Mouse (Mus musculus) embryonic facial prominence, embryonic 10.5 days (tissue): ENCODE data around the gene Ccdc36. TPM values are rescaled to one million over a fixed set of nuclear protein-coding genes. Genes with fewer than 3 reads are reported as not detected.

Experiments used
- DNase-seq: peaks from one replicate; pipeline ENCODE4 v3.0.0-alpha.2; 2017; ENCODE audit warnings: low spot score
- H3K27ac ChIP-seq: fragments of 300-500 bp; sonication (generic); replicated peaks from 2 replicates; pipeline ENCODE4 v1.5.1; 2016; ENCODE audit warnings: mild to moderate bottlenecking
- H3K27me3 ChIP-seq: fragments of 300-500 bp; sonication (generic); replicated peaks from 2 replicates; pipeline ENCODE4 v1.6.1; 2016; ENCODE audit warnings: low read depth, mild to moderate bottlenecking; ENCODE audit not compliant: poor library complexity, severe bottlenecking
- H3K36me3 ChIP-seq: fragments of 300-500 bp; sonication (generic); replicated peaks from 2 replicates; pipeline ENCODE4 v1.6.1; 2016; ENCODE audit warnings: mild to moderate bottlenecking, moderate library complexity
- H3K4me1 ChIP-seq: fragments of 300-500 bp; sonication (generic); 2 replicates; pipeline ENCODE4 v1.6.1; 2016
- H3K4me3 ChIP-seq: fragments of 300-500 bp; sonication (generic); 2 replicates; pipeline ENCODE4 v1.5.1; 2016; ENCODE audit warnings: mild to moderate bottlenecking, moderate library complexity
- H3K9me3 ChIP-seq: fragments of 300-500 bp; sonication (generic); 2 replicates; pipeline ENCODE4 v1.6.1; 2016; ENCODE audit warnings: mild to moderate bottlenecking
- WGBS: fragments of 180-500 bp; shearing (Covaris S2); methylation state at CpG from one replicate; pipeline ENCODE4 v1.1.7; 2016; 5-methylcytosine and 5-hydroxymethylcytosine counted together
- polyA plus RNA-seq: library from polyadenylated mRNA; unstranded; fragments of >200 nt; fragmentation: Nextera tagmentation; extraction: Ambion mirVana; gene quantifications from 2 replicates; pipeline ENCODE4 v1.2.1, GENCODE M21; 2016

The Ccdc36 gene
- polyA plus RNA-seq, 1 experiment from 2014 or later = 1.1 TPM

DNA sequence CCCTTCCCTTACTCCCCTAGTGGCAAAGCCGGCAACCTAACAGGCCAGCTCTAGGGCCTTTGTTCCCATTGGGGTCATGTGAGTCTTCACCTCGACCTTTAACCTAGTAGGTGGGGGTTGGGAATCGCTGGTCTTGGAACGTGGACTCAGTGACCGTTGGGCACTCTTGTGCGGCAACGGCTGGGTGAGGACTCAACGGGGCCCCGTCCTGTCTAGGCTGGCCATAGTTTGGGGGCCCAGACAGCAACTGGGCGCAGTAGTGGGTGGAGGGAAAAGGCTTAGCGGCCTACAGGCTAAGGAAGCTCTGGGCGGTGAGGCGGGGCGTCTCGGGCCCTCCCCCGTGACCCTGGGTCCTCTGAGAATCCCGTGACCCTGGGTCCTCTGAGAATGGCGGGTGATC, 35.6 kb downstream of the Ccdc36 start, which contains the start of gene 1700102P08Rik:
TSS of gene 1700102P08Rik (plus strand) at position 130 of the 400 bp plus-strand sequence.
- Histone ChIP-seq H3K27me3 (no peaks in the 10 kb centered on the region), H3K27ac (no peak within 1 kb of the TSS; the same call in 1 of the 2 replicates), H3K4me1 (peaks cover 3% of the 10 kb centered on the region; the same call in 1 of the 2 replicates), H3K9me3 (no peaks in the 10 kb centered on the region), H3K4me3 (no peak within 1 kb of the TSS), H3K36me3 (peaks cover 67% of the 10 kb centered on the region)
- WGBS = 47% methylated on average over 18 of the region's 18 CpGs
- no peak for DNase-seq

DNA sequence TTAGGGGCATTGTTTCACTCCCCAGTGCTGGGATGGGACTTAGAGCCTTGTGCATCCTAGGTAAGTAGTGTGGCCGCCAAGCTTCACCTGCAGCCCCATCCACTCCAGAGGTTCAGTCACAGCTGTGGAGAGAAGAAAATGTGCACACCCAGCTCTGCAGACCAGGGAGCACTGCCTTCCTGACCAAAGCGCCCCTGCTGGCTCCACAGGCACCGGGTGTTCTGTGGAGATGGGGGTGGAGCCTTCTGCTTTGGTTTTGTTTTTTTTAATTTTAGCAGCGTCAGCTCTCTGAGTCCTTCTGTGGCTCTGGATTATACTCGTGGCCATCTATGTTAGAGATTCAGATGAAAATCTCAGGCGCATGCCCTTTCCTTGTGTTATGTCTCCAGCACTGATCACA, 39.1 kb downstream of the Ccdc36 start:
- Histone ChIP-seq H3K36me3 (peaks cover 97% of the 10 kb centered on the region), H3K27ac (no peak overlapping the region), H3K9me3 (no peaks in the 10 kb centered on the region), H3K4me3 (no peak overlapping the region), H3K4me1 (peaks cover 3% of the 10 kb centered on the region; the same call in 1 of the 2 replicates), H3K27me3 (no peaks in the 10 kb centered on the region)
- no peak for DNase-seq
- 87% methylated on average over 6 of the region's 6 CpGs for WGBS

DNA sequence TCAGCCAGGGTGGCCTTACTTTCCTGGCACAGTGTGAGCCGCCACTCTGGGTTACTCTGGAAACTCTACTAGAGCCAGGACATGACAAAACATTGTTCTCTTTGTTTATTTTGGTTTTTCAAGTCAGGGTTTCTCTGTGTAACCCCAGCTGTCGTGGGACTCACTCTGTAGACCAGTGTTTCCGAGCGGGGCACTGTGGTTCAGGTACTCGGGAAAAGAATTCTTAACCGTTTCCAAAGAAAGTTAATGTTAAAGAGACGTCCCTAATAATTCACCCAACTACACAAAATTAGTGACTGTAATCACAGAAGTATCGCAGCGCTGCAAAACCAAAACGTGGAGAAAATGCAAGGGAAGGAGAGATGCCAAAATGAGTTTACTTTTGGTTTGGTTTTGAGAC, 39.7 kb downstream of the Ccdc36 start:
- H3K36me3 ChIP-seq = peaks cover 97% of the 10 kb centered on the region

DNA sequence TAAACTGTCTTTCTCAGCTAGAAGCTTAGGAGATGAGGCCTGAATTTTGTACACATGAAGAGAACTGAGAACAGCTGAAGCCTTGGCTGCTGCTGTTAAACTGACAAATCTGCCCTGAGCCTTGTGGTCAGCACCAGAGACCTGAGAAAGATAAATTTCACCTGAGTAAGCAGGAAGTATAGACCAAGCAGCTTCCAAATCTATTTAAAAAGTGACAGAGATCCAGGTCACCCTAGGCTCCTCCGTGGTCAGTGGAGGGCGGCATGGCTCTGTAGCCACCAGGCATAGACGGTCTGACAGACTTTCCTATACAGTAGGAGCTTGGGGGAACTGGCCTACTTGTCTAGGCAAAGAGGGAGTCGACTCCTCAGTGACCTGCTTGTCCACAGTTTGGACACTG, 41.5 kb downstream of the Ccdc36 start:
- peaks cover 97% of the 10 kb centered on the region for H3K36me3 ChIP-seq
- no peaks in the 10 kb centered on the region for H3K4me1 ChIP-seq
- no peaks in the 10 kb centered on the region for H3K27me3 ChIP-seq
- no peak overlapping the region for H3K27ac ChIP-seq
- 90% methylated on average over 4 of the region's 4 CpGs for WGBS
- no peaks in the 10 kb centered on the region for H3K9me3 ChIP-seq
- no peak for DNase-seq
- no peak overlapping the region for H3K4me3 ChIP-seq

More for the DNA sequence above, 39.7 kb downstream of the Ccdc36 start:
- Histone ChIP-seq H3K9me3 (no peaks in the 10 kb centered on the region), H3K4me1 (peaks cover 3% of the 10 kb centered on the region; the same call in 1 of the 2 replicates), H3K4me3 (no peak overlapping the region), H3K27ac (no peak overlapping the region), H3K27me3 (no peaks in the 10 kb centered on the region)
- DNase-seq = no peak
- WGBS = 87% methylated on average over 10 of the region's 10 CpGs

DNA sequence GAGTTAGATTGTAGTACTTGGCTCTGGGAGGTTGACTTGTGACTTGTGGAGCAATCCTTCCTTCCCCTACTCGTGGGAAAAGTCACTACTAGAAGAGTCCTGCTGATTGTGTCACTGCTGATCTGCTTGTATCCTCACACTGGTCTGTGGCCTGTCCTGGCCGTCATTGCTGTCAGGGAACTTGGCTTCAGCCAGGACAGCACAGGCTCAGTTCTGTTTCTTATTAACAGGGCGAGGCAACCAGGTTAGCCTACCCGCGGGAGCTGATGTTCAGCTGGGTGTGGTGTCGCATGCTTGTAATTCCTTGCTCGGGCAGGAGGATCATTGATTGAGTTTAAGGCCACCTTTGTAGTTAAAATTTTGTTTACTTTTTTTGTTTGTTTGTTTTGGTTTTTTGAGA, 43.3 kb downstream of the Ccdc36 start:
- Histone ChIP-seq H3K27me3 (no peaks in the 10 kb centered on the region), H3K36me3 (peaks cover 98% of the 10 kb centered on the region), H3K9me3 (no peaks in the 10 kb centered on the region), H3K4me3 (no peak overlapping the region), H3K4me1 (no peaks in the 10 kb centered on the region), H3K27ac (no peak overlapping the region)
- WGBS = 63% methylated on average over 7 of the region's 7 CpGs
- DNase-seq = no peak

DNA sequence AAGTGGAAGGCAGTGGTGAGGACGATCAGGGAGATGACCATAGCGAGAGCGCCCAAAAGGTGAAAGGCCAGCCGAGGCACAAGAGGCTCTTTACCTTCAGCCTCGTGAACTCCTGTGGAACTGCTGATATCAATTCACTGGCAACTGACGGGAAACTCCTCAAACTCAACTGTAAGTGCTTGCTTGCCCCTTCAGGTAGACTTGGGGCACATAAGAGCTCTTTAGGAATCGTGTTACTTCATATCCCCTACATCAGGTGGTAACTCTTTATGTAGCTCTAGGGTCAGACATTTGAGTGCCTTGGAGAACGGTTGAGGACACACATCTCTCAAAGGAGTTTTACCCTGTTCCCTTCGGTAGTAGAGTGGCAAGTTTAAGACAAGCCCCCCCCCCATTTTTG, 46.9 kb downstream of the Ccdc36 start:
- DNase-seq = no peak
- H3K27me3 ChIP-seq = no peaks in the 10 kb centered on the region
- no peak overlapping the region for H3K4me3 ChIP-seq
- WGBS = 92% methylated on average over 9 of the region's 9 CpGs
- no peak overlapping the region for H3K27ac ChIP-seq
- no peaks in the 10 kb centered on the region for H3K9me3 ChIP-seq
- H3K36me3 ChIP-seq = peaks cover 98% of the 10 kb centered on the region
- no peaks in the 10 kb centered on the region for H3K4me1 ChIP-seq

DNA sequence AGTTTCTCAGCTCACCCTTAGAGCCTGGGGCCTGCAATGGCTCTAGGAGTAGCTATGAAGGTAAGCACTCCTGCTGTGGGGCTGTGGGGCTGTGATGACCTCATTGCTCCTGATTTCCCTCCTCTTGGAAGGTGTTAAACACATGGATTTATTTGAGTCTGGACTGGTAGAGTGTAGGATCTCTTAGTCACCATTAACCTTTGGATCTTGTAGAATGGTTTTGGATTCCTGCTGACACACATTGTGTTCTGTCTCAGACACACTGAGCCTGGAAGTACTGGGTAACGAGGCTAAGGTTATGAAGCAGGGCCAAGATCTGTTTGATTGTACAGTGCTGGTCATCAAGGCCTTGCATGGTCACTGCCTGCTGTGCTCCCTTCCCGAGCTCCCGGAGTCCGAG, 49.0 kb downstream of the Ccdc36 start:
- no peak for DNase-seq
- no peak overlapping the region for H3K4me3 ChIP-seq
- no peaks in the 10 kb centered on the region for H3K27me3 ChIP-seq
- WGBS = 87% methylated on average over 4 of the region's 4 CpGs
- H3K36me3 ChIP-seq = peaks cover 99% of the 10 kb centered on the region
- no peaks in the 10 kb centered on the region for H3K9me3 ChIP-seq
- no peaks in the 10 kb centered on the region for H3K4me1 ChIP-seq
- no peak overlapping the region for H3K27ac ChIP-seq

DNA sequence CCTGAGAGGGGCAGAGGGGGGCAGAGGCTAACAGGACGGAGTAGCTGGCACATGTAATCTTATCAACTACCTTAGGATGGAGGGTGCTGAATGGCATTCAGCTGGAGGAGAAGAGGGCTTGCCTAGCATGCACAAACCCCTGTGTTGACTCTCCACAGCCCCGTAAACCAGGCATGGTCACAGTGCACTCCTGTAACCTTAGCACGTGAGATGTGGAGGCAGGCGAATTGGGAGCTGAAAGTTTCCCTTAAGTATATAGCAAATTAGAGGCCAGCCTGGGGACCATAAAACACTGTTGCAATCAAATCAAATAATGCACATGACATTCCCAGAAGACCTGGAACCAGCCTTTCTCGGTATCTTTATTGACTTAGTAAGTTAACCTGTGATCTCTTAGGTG, 49.5 kb downstream of the Ccdc36 start:
- no peaks in the 10 kb centered on the region for H3K9me3 ChIP-seq
- H3K4me1 ChIP-seq = no peaks in the 10 kb centered on the region
- H3K4me3 ChIP-seq = no peak overlapping the region
- no peak overlapping the region for H3K27ac ChIP-seq
- DNase-seq = no peak
- WGBS = 91% methylated on average over 5 of the region's 5 CpGs
- H3K36me3 ChIP-seq = peaks cover 99% of the 10 kb centered on the region
- no peaks in the 10 kb centered on the region for H3K27me3 ChIP-seq

DNA sequence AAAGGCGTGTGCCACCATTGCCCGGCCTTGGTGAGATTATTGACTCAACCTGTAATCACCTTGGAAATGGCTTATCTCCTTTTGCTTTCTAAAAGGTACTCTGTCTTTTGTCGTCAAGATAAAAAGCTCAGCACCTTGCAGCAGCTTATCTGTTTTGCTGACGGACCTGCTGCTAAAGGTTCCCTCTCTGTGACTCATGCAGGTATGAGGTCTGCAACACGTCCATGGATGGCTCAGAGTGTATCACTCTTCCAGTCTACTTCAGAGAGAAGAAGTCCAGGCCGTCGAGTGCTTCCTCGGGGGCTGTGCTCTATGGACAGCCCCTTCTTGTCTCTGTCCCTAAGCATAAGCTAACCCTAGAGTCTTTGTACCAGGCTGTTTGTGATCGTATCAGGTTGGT, 50.0 kb downstream of the Ccdc36 start:
- H3K27me3 ChIP-seq = no peaks in the 10 kb centered on the region
- no peak overlapping the region for H3K27ac ChIP-seq
- no peak for DNase-seq
- WGBS = 92% methylated on average over 9 of the region's 9 CpGs
- no peaks in the 10 kb centered on the region for H3K4me1 ChIP-seq
- H3K4me3 ChIP-seq = no peak overlapping the region
- peaks cover 99% of the 10 kb centered on the region for H3K36me3 ChIP-seq
- no peaks in the 10 kb centered on the region for H3K9me3 ChIP-seq

Other genes with a start within 250 kb of the Ccdc36 start
- 1.4 and 1.7 TPM in 2 replicates for gene Bsn, start 238.1 kb downstream of the Ccdc36 start, polyA plus RNA-seq
- 70.1 and 73.9 TPM in 2 replicates for gene Dag1, start 164.5 kb downstream of the Ccdc36 start, polyA plus RNA-seq
- 38.3 and 39.3 TPM in 2 replicates for gene Nicn1, start 138.1 kb downstream of the Ccdc36 start, polyA plus RNA-seq
- gene Amt, start 131.6 kb downstream of the Ccdc36 start, polyA plus RNA-seq = 35.9 and 40.8 TPM in 2 replicates
- 240 and 243 TPM in 2 replicates for gene Rhoa, start 122.4 kb downstream of the Ccdc36 start, polyA plus RNA-seq
- 14.4 and 14.7 TPM in 2 replicates for gene Tcta, start 122.3 kb downstream of the Ccdc36 start, polyA plus RNA-seq
- 810 and 843 TPM in 2 replicates for gene Gpx1, start 89.6 kb downstream of the Ccdc36 start, polyA plus RNA-seq
- gene Usp4, start 80.6 kb downstream of the Ccdc36 start, polyA plus RNA-seq = 127 and 133 TPM in 2 replicates
- 0.67 and 1.0 TPM in 2 replicates for gene 1700102P08Rik, start 35.7 kb downstream of the Ccdc36 start, polyA plus RNA-seq
- not detected in 2 replicates for gene BC048562, start 8.0 kb upstream of the Ccdc36 start, polyA plus RNA-seq
- gene Ccdc71, start 32.0 kb upstream of the Ccdc36 start, polyA plus RNA-seq = 56.6 and 57.5 TPM in 2 replicates
- 21.6 and 24.2 TPM in 2 replicates for gene Klhdc8b, start 33.1 kb upstream of the Ccdc36 start, polyA plus RNA-seq
- 33.2 and 33.5 TPM in 2 replicates for gene Lamb2, start 51.3 kb upstream of the Ccdc36 start, polyA plus RNA-seq
- 84.7 and 93.7 TPM in 2 replicates for gene Usp19, start 62.1 kb upstream of the Ccdc36 start, polyA plus RNA-seq
- gene Qars, start 79.2 kb upstream of the Ccdc36 start, polyA plus RNA-seq = 118 and 119 TPM in 2 replicates
- 167 and 168 TPM in 2 replicates for gene Qrich1, start 88.3 kb upstream of the Ccdc36 start, polyA plus RNA-seq
- gene Impdh2, start 131.8 kb upstream of the Ccdc36 start, polyA plus RNA-seq = 235 and 254 TPM in 2 replicates
- gene Ndufaf3, start 138.9 kb upstream of the Ccdc36 start, polyA plus RNA-seq = 42.4 and 44.1 TPM in 2 replicates
- 191 and 200 TPM in 2 replicates for gene Dalrd3, start 141.4 kb upstream of the Ccdc36 start, polyA plus RNA-seq
- 200 and 215 TPM in 2 replicates for gene Wdr6, start 150.3 kb upstream of the Ccdc36 start, polyA plus RNA-seq
- 7.0 and 7.2 TPM in 2 replicates for gene P4htm, start 169.2 kb upstream of the Ccdc36 start, polyA plus RNA-seq
- 57.9 and 62.5 TPM in 2 replicates for gene Arih2, start 220.9 kb upstream of the Ccdc36 start, polyA plus RNA-seq
- 30.4 and 35.1 TPM in 2 replicates for gene Slc25a20, start 233.6 kb upstream of the Ccdc36 start, polyA plus RNA-seq